Mouse (Mus musculus) midbrain, embryonic 15.5 days (tissue): ENCODE measurements around the gene Vti1a. TPM values are rescaled to one million over a fixed set of nuclear protein-coding genes. Genes with fewer than 3 reads are reported as not detected.

Source experiments
- ATAC-seq: fragments of 200-750 bp; cut with Nextera tagmentation; replicated peaks from 2 replicates; pipeline ENCODE4 v1.8.0; 2017; ENCODE audit warnings: moderate TSS enrichment
- H3K27ac ChIP-seq: fragments of 300-500 bp; sonication (generic); 2 replicates; pipeline ENCODE4 v1.5.1; 2015; ENCODE audit warnings: mild to moderate bottlenecking, inconsistent platforms
- H3K27me3 ChIP-seq: fragments of 300-500 bp; sonication (generic); replicated peaks from 2 replicates; pipeline ENCODE4 v1.6.1; 2015; ENCODE audit warnings: inconsistent platforms
- H3K36me3 ChIP-seq: fragments of 300-500 bp; sonication (generic); replicated peaks from 2 replicates; pipeline ENCODE4 v1.6.1; 2015; ENCODE audit warnings: inconsistent platforms
- H3K4me1 ChIP-seq: fragments of 300-500 bp; sonication (generic); 2 replicates; pipeline ENCODE4 v1.6.1; 2015; ENCODE audit warnings: inconsistent platforms
- H3K4me2 ChIP-seq: fragments of 300-500 bp; sonication (generic); 2 replicates; pipeline ENCODE4 v1.6.1; 2015; ENCODE audit warnings: inconsistent platforms, mild to moderate bottlenecking, moderate library complexity
- H3K4me3 ChIP-seq: fragments of 300-500 bp; sonication (generic); 2 replicates; pipeline ENCODE4 v1.5.1; 2015; ENCODE audit warnings: mild to moderate bottlenecking, inconsistent platforms
- H3K9ac ChIP-seq: fragments of 300-500 bp; sonication (generic); 2 replicates; pipeline ENCODE4 v1.6.1; 2015; ENCODE audit warnings: mild to moderate bottlenecking, inconsistent platforms
- H3K9me3 ChIP-seq: fragments of 300-500 bp; sonication (generic); 2 replicates; pipeline ENCODE4 v1.6.1; 2016; ENCODE audit warnings: inconsistent platforms
- WGBS: fragments of 180-500 bp; shearing (Covaris S2); methylation state at CpG from one replicate; pipeline ENCODE4 v1.1.7; 2015; ENCODE audit warnings: mixed read lengths; 5-methylcytosine and 5-hydroxymethylcytosine counted together
- polyA plus RNA-seq: library from polyadenylated mRNA; unstranded; fragments of >200 nt; fragmentation: Nextera tagmentation; extraction: Ambion mirVana; gene quantifications from 2 replicates; pipeline ENCODE4 v1.2.1, GENCODE M21; 2015

Vti1a gene
- polyA plus RNA-seq, 1 experiment from 2014 or later: 40.6 TPM

GRCm38 (mm10) chr19:55542461-55542860, 226.4 kb downstream of the Vti1a start:
- ATAC-seq: no peak
- H3K27ac ChIP-seq: no peak overlapping the region

DNA sequence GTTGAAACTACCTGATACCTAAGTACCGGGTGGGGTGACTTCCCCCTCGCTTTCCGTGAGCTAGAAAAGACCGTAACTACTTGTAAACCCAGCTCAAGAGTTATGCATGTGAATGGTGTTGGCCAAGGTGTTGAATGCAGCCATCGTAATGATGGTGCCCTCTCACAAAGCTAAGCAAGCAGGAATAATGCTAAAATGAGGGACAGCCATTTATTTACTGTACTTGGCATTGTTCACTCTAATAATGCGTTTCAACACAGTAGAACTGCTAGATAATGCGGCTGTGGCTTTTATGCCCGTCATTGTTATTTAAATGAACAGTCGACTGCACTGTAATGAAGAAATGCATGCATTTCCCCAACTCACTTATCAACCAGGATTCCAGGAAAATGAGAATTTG, 227.1 kb downstream of the Vti1a start:
- Histone ChIP-seq H3K9ac (no peak overlapping the region), H3K9me3 (0 out of 2 replicates have a peak, but pooled peaks cover 3% of the 10 kb centered on the region)
- WGBS: 54% methylated on average over 9 of the region's 9 CpGs

More at GRCm38 (mm10) chr19:55542461-55542860, 226.4 kb downstream of the Vti1a start:
- 86% methylated on average over 6 of the region's 6 CpGs for WGBS
- no peaks in the 10 kb centered on the region for H3K36me3 ChIP-seq
- no peaks in the 10 kb centered on the region for H3K27me3 ChIP-seq
- H3K4me3 ChIP-seq: no peak overlapping the region
- H3K9me3 ChIP-seq: 0 out of 2 replicates have a peak, but pooled peaks cover 3% of the 10 kb centered on the region
- peaks cover 11% of the 10 kb centered on the region for H3K4me1 ChIP-seq
- no peak overlapping the region for H3K9ac ChIP-seq
- H3K4me2 ChIP-seq: no peak overlapping the region

GRCm38 (mm10) chr19:55544498-55544897, 228.4 kb downstream of the Vti1a start:
- Histone ChIP-seq H3K36me3 (no peaks in the 10 kb centered on the region), H3K4me3 (no peak overlapping the region), H3K9me3 (0 out of 2 replicates have a peak, but pooled peaks cover 2% of the 10 kb centered on the region), H3K27me3 (no peaks in the 10 kb centered on the region), H3K4me1 (peaks cover 9% of the 10 kb centered on the region; the same call in 1 of the 2 replicates), H3K9ac (no peak overlapping the region), H3K27ac (no peak overlapping the region), H3K4me2 (no peak overlapping the region)
- 90% methylated on average over 5 of the region's 5 CpGs for WGBS
- no peak for ATAC-seq

More for the DNA sequence above, 227.1 kb downstream of the Vti1a start:
- Histone ChIP-seq H3K4me3 (no peak overlapping the region), H3K27me3 (no peaks in the 10 kb centered on the region), H3K36me3 (no peaks in the 10 kb centered on the region), H3K4me1 (peaks cover 9% of the 10 kb centered on the region; the same call in 1 of the 2 replicates), H3K4me2 (no peak overlapping the region), H3K27ac (peak overlapping the region; percentile 1; the same call in 1 of the 2 replicates)
- no peak for ATAC-seq

DNA sequence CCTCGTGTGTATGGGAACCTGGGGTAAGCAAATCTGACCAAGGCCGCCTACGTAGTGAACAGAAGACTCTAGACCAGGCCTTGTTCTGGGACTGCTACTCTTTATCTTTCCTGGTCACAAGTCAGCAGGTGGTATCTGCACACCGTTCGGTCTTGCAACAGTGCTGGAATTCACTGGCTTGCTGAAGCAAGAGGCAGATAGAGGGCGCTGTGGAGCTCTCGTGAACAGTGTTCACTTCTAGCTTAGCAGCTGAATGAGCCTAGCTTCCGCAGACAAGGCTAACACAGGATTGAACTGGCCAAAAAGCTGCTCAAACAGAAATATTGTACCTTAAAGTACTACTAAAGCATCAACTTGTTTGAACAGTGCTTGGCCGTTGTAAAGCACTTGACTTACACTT, 229.4 kb downstream of the Vti1a start:
- no peaks in the 10 kb centered on the region for H3K9me3 ChIP-seq
- H3K27me3 ChIP-seq: no peaks in the 10 kb centered on the region
- H3K27ac ChIP-seq: no peak overlapping the region
- H3K4me2 ChIP-seq: no peak overlapping the region
- peaks cover 9% of the 10 kb centered on the region; the same call in 1 of the 2 replicates for H3K4me1 ChIP-seq
- WGBS: 25% methylated on average over 9 of the region's 9 CpGs
- H3K9ac ChIP-seq: no peak overlapping the region
- no peak overlapping the region for H3K4me3 ChIP-seq
- ATAC-seq: peak; percentile 48; the same call in 1 of the 2 replicates
- no peaks in the 10 kb centered on the region for H3K36me3 ChIP-seq

DNA sequence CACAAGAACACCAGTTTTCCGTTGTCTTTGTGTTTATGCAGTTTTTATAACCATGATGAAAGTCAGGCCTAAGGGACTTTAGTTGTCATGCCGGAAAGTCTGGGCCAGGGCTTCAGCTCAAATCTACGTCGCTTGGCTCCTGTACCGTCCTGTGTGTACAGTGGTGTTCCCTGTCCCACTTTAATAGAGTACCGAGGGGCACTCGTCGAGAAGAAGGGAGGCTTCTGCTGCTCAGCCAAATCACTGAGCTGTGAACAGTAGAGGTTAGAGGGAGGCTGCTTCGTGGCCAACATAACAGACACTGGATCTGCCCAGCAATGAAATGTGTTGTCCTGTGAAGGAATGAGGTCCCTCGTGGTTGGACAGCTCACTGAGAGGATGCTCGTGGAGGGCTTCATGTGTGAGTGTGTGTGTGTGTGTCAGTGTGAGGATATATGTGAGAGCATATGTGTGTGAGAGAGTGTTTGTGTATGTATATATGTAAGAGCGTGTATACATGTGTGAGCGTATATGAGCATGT, 230.0 kb downstream of the Vti1a start:
- WGBS: 83% methylated on average over 13 of the region's 13 CpGs
- Histone ChIP-seq H3K4me2 (no peak overlapping the region), H3K27ac (no peak overlapping the region), H3K4me3 (no peak overlapping the region), H3K9ac (no peak overlapping the region), H3K4me1 (peaks cover 9% of the 10 kb centered on the region; the same call in 1 of the 2 replicates), H3K36me3 (no peaks in the 10 kb centered on the region), H3K9me3 (no peaks in the 10 kb centered on the region), H3K27me3 (no peaks in the 10 kb centered on the region)
- no peak for ATAC-seq

GRCm38 (mm10) chr19:55548206-55548605, 232.1 kb downstream of the Vti1a start:
- 94% methylated on average over 10 of the region's 10 CpGs for WGBS
- no peaks in the 10 kb centered on the region for H3K9me3 ChIP-seq
- no peak overlapping the region for H3K9ac ChIP-seq
- H3K27ac ChIP-seq: no peak overlapping the region
- no peaks in the 10 kb centered on the region; the same call in 1 of the 2 replicates for H3K27me3 ChIP-seq
- H3K4me2 ChIP-seq: no peak overlapping the region
- H3K36me3 ChIP-seq: no peaks in the 10 kb centered on the region
- H3K4me3 ChIP-seq: no peak overlapping the region
- peaks cover 4% of the 10 kb centered on the region; the same call in 1 of the 2 replicates for H3K4me1 ChIP-seq
- ATAC-seq: no peak

GRCm38 (mm10) chr19:55548656-55549055, 232.6 kb downstream of the Vti1a start:
- 79% methylated on average over 10 of the region's 10 CpGs for WGBS
- Histone ChIP-seq H3K4me1 (no peaks in the 10 kb centered on the region), H3K4me3 (no peak overlapping the region), H3K4me2 (no peak overlapping the region), H3K27ac (no peak overlapping the region), H3K36me3 (no peaks in the 10 kb centered on the region), H3K9me3 (no peaks in the 10 kb centered on the region), H3K27me3 (peaks cover 4% of the 10 kb centered on the region; the same call in 1 of the 2 replicates), H3K9ac (no peak overlapping the region)
- no peak for ATAC-seq

GRCm38 (mm10) chr19:55550176-55550575, 234.1 kb downstream of the Vti1a start:
- Histone ChIP-seq H3K4me1 (no peaks in the 10 kb centered on the region), H3K27me3 (peaks cover 8% of the 10 kb centered on the region; the same call in 1 of the 2 replicates), H3K9ac (no peak overlapping the region), H3K9me3 (no peaks in the 10 kb centered on the region), H3K4me3 (no peak overlapping the region), H3K27ac (no peak overlapping the region), H3K4me2 (no peak overlapping the region), H3K36me3 (no peaks in the 10 kb centered on the region)
- ATAC-seq: no peak
- WGBS: 78% methylated on average over 6 of the region's 6 CpGs

- 72% methylated on average over 7 of the region's 7 CpGs for WGBS
- Histone ChIP-seq H3K4me3 (no peak overlapping the region), H3K9ac (no peak overlapping the region), H3K27me3 (peaks cover 8% of the 10 kb centered on the region; the same call in 1 of the 2 replicates), H3K36me3 (no peaks in the 10 kb centered on the region), H3K9me3 (no peaks in the 10 kb centered on the region), H3K27ac (no peak overlapping the region), H3K4me2 (no peak overlapping the region), H3K4me1 (peaks cover 13% of the 10 kb centered on the region)
- ATAC-seq: no peak
Observed at GRCm38 (mm10) chr19:55552339-55552738, 236.2 kb downstream of the Vti1a start.

GRCm38 (mm10) chr19:55552861-55553260, 236.8 kb downstream of the Vti1a start:
- H3K4me1 ChIP-seq: peaks cover 13% of the 10 kb centered on the region
- 63% methylated on average over 7 of the region's 7 CpGs for WGBS
- H3K27ac ChIP-seq: no peak overlapping the region
- H3K9ac ChIP-seq: no peak overlapping the region
- no peaks in the 10 kb centered on the region for H3K9me3 ChIP-seq
- H3K4me2 ChIP-seq: no peak overlapping the region
- peaks cover 8% of the 10 kb centered on the region; the same call in 1 of the 2 replicates for H3K27me3 ChIP-seq
- no peaks in the 10 kb centered on the region for H3K36me3 ChIP-seq
- H3K4me3 ChIP-seq: no peak overlapping the region
- no peak for ATAC-seq

DNA sequence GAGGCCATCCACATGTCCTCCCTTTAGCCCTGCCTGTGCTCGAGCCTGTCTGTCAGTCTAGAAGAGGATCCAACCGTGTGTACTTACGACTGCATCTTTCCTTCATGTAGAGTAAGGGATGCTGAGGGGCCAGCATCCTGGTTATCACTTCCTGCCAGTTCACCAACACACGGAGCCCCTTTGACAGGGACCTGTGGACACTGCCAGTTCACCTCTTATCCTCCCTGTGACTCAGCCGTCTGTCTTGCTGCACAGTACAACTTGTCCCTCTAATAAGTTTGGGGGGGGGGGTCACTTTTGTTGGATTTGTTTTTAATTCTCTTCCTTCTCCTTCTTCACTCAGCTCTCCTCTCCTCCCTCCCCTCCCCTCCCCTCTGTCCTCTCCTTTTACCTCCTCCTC, 238.2 kb downstream of the Vti1a start:
- Histone ChIP-seq H3K4me1 (peaks cover 13% of the 10 kb centered on the region), H3K4me3 (no peak overlapping the region), H3K9me3 (no peaks in the 10 kb centered on the region), H3K36me3 (no peaks in the 10 kb centered on the region), H3K4me2 (no peak overlapping the region), H3K9ac (no peak overlapping the region), H3K27ac (no peak overlapping the region), H3K27me3 (peaks cover 8% of the 10 kb centered on the region; the same call in 1 of the 2 replicates)
- WGBS: 58% methylated on average over 5 of the region's 5 CpGs
- no peak for ATAC-seq

DNA sequence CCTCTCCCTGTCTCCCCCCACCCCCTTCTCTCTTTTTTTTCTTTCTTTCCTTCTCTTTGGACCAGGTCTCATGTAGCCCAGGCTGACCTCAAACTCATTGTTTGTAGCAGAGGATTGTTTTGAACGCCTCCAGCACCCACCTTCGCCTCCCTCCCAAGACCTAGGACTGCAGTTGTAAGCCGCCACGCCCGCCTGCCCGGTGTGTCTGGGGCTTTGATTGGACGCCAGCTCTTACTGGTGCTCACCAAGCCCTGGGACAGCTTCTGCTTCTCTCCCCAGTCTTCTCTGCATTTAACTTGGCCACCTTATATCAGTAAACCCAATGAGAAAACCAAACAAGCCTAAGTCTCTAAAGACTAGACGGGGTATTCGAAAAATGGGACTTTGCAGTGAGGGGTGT, 238.6 kb downstream of the Vti1a start:
- Histone ChIP-seq H3K4me3 (no peak overlapping the region), H3K4me1 (peaks cover 13% of the 10 kb centered on the region), H3K27ac (no peak overlapping the region), H3K4me2 (no peak overlapping the region), H3K9ac (no peak overlapping the region), H3K36me3 (no peaks in the 10 kb centered on the region), H3K27me3 (peaks cover 8% of the 10 kb centered on the region; the same call in 1 of the 2 replicates), H3K9me3 (no peaks in the 10 kb centered on the region)
- no peak for ATAC-seq
- WGBS: 69% methylated on average over 9 of the region's 9 CpGs
